Mouse (Mus musculus) G1E (cell line): ENCODE data around the gene Apol7a. TPM values are rescaled to one million over a fixed set of nuclear protein-coding genes. Genes with fewer than 3 reads are reported as not detected.

ENCODE experiments used
- ATAC-seq: 2 replicates; pipeline ENCODE4 v1.8.0; 2016; ENCODE audit warnings: mild to moderate bottlenecking; ENCODE audit not compliant: insufficient number of reproducible peaks, poor library complexity, low FRiP score, severe bottlenecking; ENCODE audit errors: extremely low read depth
- DNase-seq: peaks from one replicate; pipeline ENCODE4 v3.0.0; 2012; ENCODE audit warnings: low spot score
- H3K27me3 ChIP-seq: 2 replicates; pipeline ENCODE4 v1.6.1; 2012; ENCODE audit warnings: mild to moderate bottlenecking, low read length, inconsistent platforms; ENCODE audit not compliant: insufficient read depth
- H3K36me3 ChIP-seq: replicated peaks from 2 replicates; pipeline ENCODE3; 2012; ENCODE audit warnings: mild to moderate bottlenecking, inconsistent platforms
- H3K4me1 ChIP-seq: 2 replicates; pipeline ENCODE4 v1.6.1; 2012; ENCODE audit warnings: low read depth, low read length, inconsistent platforms, mixed read lengths; ENCODE audit not compliant: insufficient read depth
- H3K4me3 ChIP-seq: 2 replicates; pipeline ENCODE4 v1.5.1; 2012; ENCODE audit warnings: low read depth, mild to moderate bottlenecking, inconsistent platforms, low read length, moderate library complexity, mixed read lengths
- H3K9me3 ChIP-seq: replicated peaks from 2 replicates; pipeline ENCODE4 v1.6.1; 2012; ENCODE audit warnings: inconsistent platforms
- CTCF ChIP-seq: IDR thresholded peaks from 2 replicates; pipeline ENCODE4 v1.5.1; 2012; ENCODE audit warnings: low read depth, low read length, inconsistent platforms, mixed read lengths
- GATA1 ChIP-seq: IDR thresholded peaks from 2 replicates; pipeline ENCODE4 v1.6.1; 2012; ENCODE audit warnings: borderline replicate concordance, low read length, inconsistent platforms, mixed read lengths
- GATA2 ChIP-seq: IDR thresholded peaks from 2 replicates; pipeline ENCODE4 v1.6.1; 2012; ENCODE audit warnings: low read depth, low read length, inconsistent platforms, borderline replicate concordance
- POLR2AphosphoS5 ChIP-seq: IDR thresholded peaks from 2 replicates; pipeline ENCODE4 v1.6.1; 2012; ENCODE audit warnings: low read depth, low read length, inconsistent platforms; ENCODE audit not compliant: insufficient replicate concordance
- TAL1 ChIP-seq: conservative IDR thresholded peaks from 2 replicates; pipeline ENCODE4 v1.6.1; 2012; ENCODE audit warnings: low read depth, low read length, inconsistent platforms, mixed read lengths
- polyA plus RNA-seq: library from polyadenylated mRNA; stranded (reverse); fragments of >175 nt; gene quantifications from 2 replicates; pipeline ENCODE4 v1.2.3, GENCODE M21; 2012
- total RNA-seq, 2 experiments: library from RNA; stranded (forward) in 1 of 2; stranded (reverse) in 1 of 2; fragments of 200-1000 nt in 1 of 2; fragments of >200 nt in 1 of 2; fragmentation: Nextera tagmentation in 1 of 2; gene quantifications; 2 replicates each; pipeline ENCODE4 v1.2.3; 2014 to 2017

Apol7a gene
- total and polyA plus RNA-seq, 3 experiments, result 0.11 TPM; not detected in 2

GRCm38 (mm10) chr15:77368148-77368547 is 30.8 kb downstream of the Apol7a start:
- H3K4me3 ChIP-seq, result no peak overlapping the region
- peaks cover 20% of the 10 kb centered on the region for H3K27me3 ChIP-seq
- DNase-seq, result peak; percentile 58
- ATAC-seq, result no peak
- no peaks in the 10 kb centered on the region for H3K36me3 ChIP-seq
- H3K4me1 ChIP-seq, result peaks cover 3% of the 10 kb centered on the region
- no peaks in the 10 kb centered on the region for H3K9me3 ChIP-seq
- TF ChIP-seq CTCF, result peak; percentile 89
- no peak for TF ChIP-seq POLR2AphosphoS5

- Histone ChIP-seq H3K27me3 (peaks cover 23% of the 10 kb centered on the region), H3K4me1 (peaks cover 3% of the 10 kb centered on the region), H3K9me3 (no peaks in the 10 kb centered on the region), H3K4me3 (no peak overlapping the region), H3K36me3 (no peaks in the 10 kb centered on the region)
- TF ChIP-seq CTCF, result 0 out of 2 replicates have a peak, but pooled peaks have one; percentile 2
- no peak for TF ChIP-seq TAL1
- DNase-seq (no peak), ATAC-seq (no peak)
Observed at GRCm38 (mm10) chr15:77367504-77367903, 31.4 kb downstream of the Apol7a start.

- TF ChIP-seq CTCF, result no peak
- TF ChIP-seq POLR2AphosphoS5, result no peak
- no peak for TF ChIP-seq GATA1
- TF ChIP-seq GATA2, result no peak
- no peak for TF ChIP-seq TAL1
- no peaks in the 10 kb centered on the region for H3K36me3 ChIP-seq
- no peak overlapping the region for H3K4me3 ChIP-seq
- peaks cover 3% of the 10 kb centered on the region for H3K4me1 ChIP-seq
- H3K9me3 ChIP-seq, result no peaks in the 10 kb centered on the region
- ATAC-seq (no peak), DNase-seq (peak; percentile 45)
- H3K27me3 ChIP-seq, result peaks cover 24% of the 10 kb centered on the region
Observed at GRCm38 (mm10) chr15:77366706-77367484, 32.0 kb downstream of the Apol7a start.

GRCm38 (mm10) chr15:77365700-77366570 is 33.0 kb downstream of the Apol7a start:
- H3K4me1 ChIP-seq, result peaks cover 3% of the 10 kb centered on the region
- no peak for ATAC-seq
- H3K9me3 ChIP-seq, result no peaks in the 10 kb centered on the region
- H3K36me3 ChIP-seq, result no peaks in the 10 kb centered on the region
- DNase-seq, result no peak
- no peak for TF ChIP-seq GATA2
- no peak for TF ChIP-seq CTCF
- TF ChIP-seq GATA1, result no peak
- TF ChIP-seq POLR2AphosphoS5, result no peak
- no peak for TF ChIP-seq TAL1
- peaks cover 24% of the 10 kb centered on the region for H3K27me3 ChIP-seq
- H3K4me3 ChIP-seq, result no peak overlapping the region

- no peak overlapping the region for H3K4me3 ChIP-seq
- ATAC-seq (no peak), DNase-seq (no peak)
- no peak for TF ChIP-seq POLR2AphosphoS5
- TF ChIP-seq TAL1, result no peak
- no peak for TF ChIP-seq CTCF
- TF ChIP-seq GATA1, result no peak
- TF ChIP-seq GATA2, result no peak
- no peaks in the 10 kb centered on the region for H3K9me3 ChIP-seq
- no peaks in the 10 kb centered on the region for H3K36me3 ChIP-seq
- peaks cover 27% of the 10 kb centered on the region for H3K27me3 ChIP-seq
- peaks cover 7% of the 10 kb centered on the region for H3K4me1 ChIP-seq
Observed at GRCm38 (mm10) chr15:77364026-77364425, 34.9 kb downstream of the Apol7a start.

- ATAC-seq (no peak), DNase-seq (no peak)
- Histone ChIP-seq H3K9me3 (no peaks in the 10 kb centered on the region), H3K27me3 (peaks cover 31% of the 10 kb centered on the region), H3K4me1 (peaks cover 7% of the 10 kb centered on the region), H3K36me3 (no peaks in the 10 kb centered on the region), H3K4me3 (no peak overlapping the region)
- TF ChIP-seq TAL1 (no peak), CTCF (no peak), POLR2AphosphoS5 (no peak), GATA1 (no peak), GATA2 (no peak)
Observed at GRCm38 (mm10) chr15:77363578-77363977, 35.3 kb downstream of the Apol7a start.
